Comparison of ENCODE assay signal across 12 mouse cellular contexts in the genomic region with DNA sequence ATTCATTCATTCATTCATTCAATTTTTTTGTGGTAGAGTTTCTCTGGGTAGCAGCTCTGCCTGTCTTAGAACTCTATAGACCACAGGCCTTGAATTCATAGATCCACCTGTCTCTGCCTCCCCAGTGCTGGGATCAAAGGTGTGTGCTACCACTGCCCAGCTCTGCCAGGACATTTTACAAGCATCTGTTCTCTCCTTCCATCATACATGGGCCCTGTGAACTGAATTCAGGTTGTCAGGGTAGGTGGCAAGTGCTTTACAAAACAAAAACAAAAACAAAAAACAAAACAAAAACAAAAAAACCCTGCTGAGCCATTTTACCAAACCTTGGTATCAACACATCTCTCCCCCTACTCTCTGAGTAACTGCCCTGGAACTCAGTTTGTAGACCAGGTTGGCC.
"Had no signal": no experiment of that assay in that cellular context is flagged by ENCODE, and none has a peak within 500 bp of the region (broad histone marks: within the 10 kb centered on the region; RNA-seq: fewer than 3 reads in every experiment).

No protein-coding gene starts in this region.

- H3K4me3 ChIP-seq: limb, embryonic 15.5 days; midbrain, embryonic 13.5 days had no signal

- H3K27me3 ChIP-seq: limb, embryonic 15.5 days; midbrain, embryonic 13.5 days had no signal

- ATAC-seq: lung, postnatal 0 days; midbrain, embryonic 13.5 days had no signal

- H3K9me3 ChIP-seq: limb, embryonic 15.5 days; midbrain, embryonic 13.5 days had no signal

- H3K36me3 ChIP-seq: limb, embryonic 15.5 days; midbrain, embryonic 13.5 days had no signal

- H3K27ac ChIP-seq: kidney, postnatal 0 days; limb, embryonic 15.5 days; midbrain, embryonic 13.5 days had no signal

- DNase-seq: kidney, adult 9 months; kidney, postnatal 36 days; layer of hippocampus, adult 9-11 months; layer of hippocampus, postnatal 36 days; lung, adult 2 months; lung, postnatal 36 days; right cerebral cortex, postnatal 25 days; thymus, postnatal 36 days had no signal

- H3K9ac ChIP-seq: limb, embryonic 15.5 days; midbrain, embryonic 13.5 days had no signal

- H3K4me2 ChIP-seq: limb, embryonic 15.5 days; midbrain, embryonic 13.5 days had no signal
